Mouse (Mus musculus) MEL (cell line): ENCODE measurements around the gene Saa4.
"Not testable (repeated sequence)": the region's sequence is repeated elsewhere in the genome, so short reads cannot be mapped to it uniquely, and the experiment has no call there.

Experiments
- CHD2 ChIP-seq: IDR thresholded peaks from 2 replicates; pipeline ENCODE4 v1.6.1; 2011; ENCODE audit warnings: low read length, improper control_type of control experiment
- CTCF ChIP-seq, 3 experiments: IDR thresholded peaks in 2 of 3; conservative IDR thresholded peaks in 1 of 3; 2 replicates each; pipeline ENCODE4 v1.5.1; 2011 to 2012; ENCODE audit warnings: low read length in 3 of 3, low read depth in 2 of 3, mild to moderate bottlenecking in 2 of 3, improper control_type of control experiment in 1 of 3, inconsistent platforms in 1 of 3, mixed read lengths in 1 of 3, moderate library complexity in 1 of 3; ENCODE audit not compliant: control insufficient read depth in 1 of 3, insufficient read depth in 1 of 3, poor library complexity in 1 of 3, severe bottlenecking in 1 of 3
- EP300 ChIP-seq, 2 experiments: IDR thresholded peaks; 2 replicates each; pipeline ENCODE4 v1.6.1; 2011; ENCODE audit warnings: improper control_type of control experiment in 2 of 2, low read length in 2 of 2, low read depth in 1 of 2, mild to moderate bottlenecking in 1 of 2
- ETS1 ChIP-seq: IDR thresholded peaks from 2 replicates; pipeline ENCODE4 v1.6.1; 2012; ENCODE audit warnings: low read depth, mild to moderate bottlenecking, inconsistent platforms, low read length, improper control_type of control experiment, moderate library complexity
- GABPA ChIP-seq: IDR thresholded peaks from 2 replicates; pipeline ENCODE4 v1.6.1; 2012; ENCODE audit warnings: low read depth, mild to moderate bottlenecking, inconsistent platforms, low read length, improper control_type of control experiment, moderate library complexity
- HCFC1 ChIP-seq: IDR thresholded peaks from 2 replicates; pipeline ENCODE4 v1.6.1; 2012; ENCODE audit warnings: low read depth, mild to moderate bottlenecking, inconsistent platforms, low read length, improper control_type of control experiment, moderate library complexity
- MAX ChIP-seq: IDR thresholded peaks from 2 replicates; pipeline ENCODE4 v1.6.1; 2011; ENCODE audit warnings: low read length, improper control_type of control experiment
- POLR2A ChIP-seq, 2 experiments: IDR thresholded peaks; 2 replicates each; pipeline ENCODE4 v1.6.1; 2011 to 2012; ENCODE audit warnings: low read length in 2 of 2, mild to moderate bottlenecking in 2 of 2, control low read depth in 1 of 2, improper control_type of control experiment in 1 of 2, low read depth in 1 of 2, moderate library complexity in 1 of 2; ENCODE audit not compliant: control insufficient read depth in 1 of 2, insufficient read depth in 1 of 2, poor library complexity in 1 of 2
- POLR2AphosphoS2 ChIP-seq: IDR thresholded peaks from 2 replicates; pipeline ENCODE4 v1.6.1; 2011; ENCODE audit warnings: low read length, improper control_type of control experiment
- TAL1 ChIP-seq: IDR thresholded peaks from 2 replicates; pipeline ENCODE4 v1.6.1; 2012; ENCODE audit warnings: mild to moderate bottlenecking, inconsistent platforms, low read length, moderate library complexity, mixed read lengths
- USF1 ChIP-seq: IDR thresholded peaks from 2 replicates; pipeline ENCODE4 v1.6.1; 2014; ENCODE audit warnings: low read depth, mild to moderate bottlenecking, inconsistent platforms, low read length, improper control_type of control experiment, moderate library complexity

DNA sequence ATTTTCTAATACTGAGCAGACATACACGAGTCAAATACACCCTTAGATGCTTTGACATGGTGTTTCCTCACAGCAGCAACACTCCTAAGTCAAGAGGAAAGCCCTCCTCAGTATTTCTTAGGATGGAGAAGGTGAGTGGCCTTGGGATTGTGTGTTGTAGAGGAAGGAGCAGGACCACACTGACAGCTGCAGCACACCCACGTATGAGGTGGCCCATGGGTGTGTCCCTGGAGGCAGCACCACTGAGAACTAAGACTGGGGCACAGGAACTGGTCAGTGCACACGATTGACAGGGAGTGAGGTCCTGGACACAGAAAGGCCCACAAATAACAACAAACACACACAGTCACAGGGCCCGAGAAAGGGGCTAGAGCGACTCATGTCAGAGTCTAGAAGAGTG, 7.6 kb upstream of the Saa4 start:
- TF ChIP-seq CHD2; GABPA; POLR2A (IDR thresholded peaks at IDR 0.05; ENCODE audit: control insufficient read depth in 1 of 2, insufficient read depth in 1 of 2, low read depth in 1 of 2, low read length in 2 of 2, poor library complexity in 1 of 2); CTCF (IDR thresholded peaks at IDR 0.05 in 2 of 3, conservative IDR thresholded peaks at IDR 0.05 in 1 of 3; ENCODE audit: control insufficient read depth in 1 of 3, insufficient read depth in 1 of 3, low read depth in 2 of 3, low read length in 3 of 3, poor library complexity in 1 of 3, severe bottlenecking in 1 of 3); HCFC1; TAL1; MAX; EP300 (IDR thresholded peaks at IDR 0.05; ENCODE audit: low read depth in 1 of 2, low read length in 2 of 2); ETS1; POLR2AphosphoS2; USF1: not testable (repeated sequence)
